ENCODE assay signal across 9 mouse cellular contexts in genomic region chr5:150600554-150601440, GRCm38 (mm10). TPM values are rescaled to one million over a fixed set of nuclear protein-coding genes. Genes with fewer than 3 reads are reported as not detected.
DNase-seq lines count a peak whose midpoint lies in the region; ATAC-seq and TF ChIP-seq lines count a peak whose summit lies in the region.
"Had no signal": no experiment of that assay in that cellular context is flagged by ENCODE, and none has a peak within 500 bp of the region (broad histone marks: within the 10 kb centered on the region; RNA-seq: fewer than 3 reads in every experiment).

No protein-coding gene starts in this region.

- 11% methylated on average over 20 of the region's 20 CpGs for WGBS in spleen, adult 2 months
- 74% methylated on average over 20 of the region's 20 CpGs for WGBS in forebrain, postnatal 0 days
- WGBS in midbrain, embryonic 10.5 days: 88% methylated on average over 20 of the region's 20 CpGs

- no peaks in the 10 kb centered on the region for H3K9me3 ChIP-seq in forebrain, postnatal 0 days (ENCODE audit: low read length)
- no peaks in the 10 kb centered on the region for H3K9me3 ChIP-seq in midbrain, embryonic 10.5 days (replicated peaks)

- peaks cover 18% of the 10 kb centered on the region for H3K4me1 ChIP-seq in spleen, adult 2 months (ENCODE audit: control insufficient read depth, insufficient read depth, insufficient read length)
- H3K4me1 ChIP-seq in forebrain, postnatal 0 days (ENCODE audit: insufficient read depth): peaks cover 11% of the 10 kb centered on the region; the same call in 1 of the 2 replicates
- H3K4me1 ChIP-seq in midbrain, embryonic 10.5 days: peaks cover 21% of the 10 kb centered on the region

- no peaks in the 10 kb centered on the region for H3K27me3 ChIP-seq in spleen, adult 2 months (ENCODE audit: control insufficient read depth, insufficient read depth, low read length)
- 0 out of 2 replicates have a peak, but pooled peaks cover 3% of the 10 kb centered on the region for H3K27me3 ChIP-seq in forebrain, postnatal 0 days (ENCODE audit: insufficient read depth, low read length)
- peaks cover 23% of the 10 kb centered on the region for H3K27me3 ChIP-seq in midbrain, embryonic 10.5 days (ENCODE audit: low read depth, poor library complexity, severe bottlenecking)

- peak; percentile 18; the same call in 1 of the 2 replicates for ATAC-seq in forebrain, postnatal 0 days

- H3K4me2 ChIP-seq in forebrain, postnatal 0 days (ENCODE audit: low read depth): no peak overlapping the region

- no peak overlapping the region for H3K9ac ChIP-seq in forebrain, postnatal 0 days

- peak overlapping the region; percentile 50 for H3K4me3 ChIP-seq in spleen, adult 2 months (ENCODE audit: extremely low read depth, insufficient read depth, insufficient read length)
- H3K4me3 ChIP-seq in forebrain, postnatal 0 days (ENCODE audit: low read depth, low read length): no peak overlapping the region
- H3K4me3 ChIP-seq in midbrain, embryonic 10.5 days: no peak overlapping the region

- H3K36me3 ChIP-seq in spleen, adult 2 months (ENCODE audit: control insufficient read depth, insufficient read depth, low read length): no peaks in the 10 kb centered on the region
- peaks cover 8% of the 10 kb centered on the region; the same call in 1 of the 2 replicates for H3K36me3 ChIP-seq in forebrain, postnatal 0 days (ENCODE audit: insufficient read depth)
- no peaks in the 10 kb centered on the region for H3K36me3 ChIP-seq in midbrain, embryonic 10.5 days

- no peak for TF ChIP-seq CTCF in spleen, adult 2 months (IDR thresholded peaks at IDR 0.05; ENCODE audit: extremely low read depth, insufficient read depth, insufficient read length, insufficient replicate concordance)
- TF ChIP-seq CTCF in forebrain, postnatal 0 days (IDR thresholded peaks at IDR 0.05; ENCODE audit: low read depth): no peak

- peak; percentile 39; the same call in 1 of the 2 replicates for TF ChIP-seq POLR2A in spleen, adult 2 months (IDR thresholded peaks at IDR 0.05; ENCODE audit: low read depth, low read length)

- H3K27ac ChIP-seq in spleen, adult 2 months (ENCODE audit: insufficient read depth, low read length): peak overlapping the region; percentile 90
- H3K27ac ChIP-seq in forebrain, postnatal 0 days (ENCODE audit: low read depth, low read length): peak overlapping the region; percentile 47
- peak overlapping the region; percentile 33 for H3K27ac ChIP-seq in midbrain, embryonic 10.5 days (replicated peaks)

- DNase-seq in spleen, adult 2 months (ENCODE audit: low read depth in 1 of 2, low spot score in 2 of 2): peak in 1 of 2 experiments; percentile 44
- DNase-seq in spleen, adult 12 weeks (ENCODE audit: low spot score): no peak
- DNase-seq in forebrain, postnatal 0 days: no peak
- DNase-seq in midbrain, embryonic 10.5 days (ENCODE audit: low spot score): no peak
- DNase-seq in thymus, postnatal 4 days: peak; percentile 61
- DNase-seq in adipocyte (ENCODE audit: low spot score): no peak
- no peak for DNase-seq in embryo, embryonic 10.5 days (ENCODE audit: low spot score)
- DNase-seq in yolk sac, embryonic 10.5 days (ENCODE audit: low spot score): no peak
- DNase-seq: kidney, postnatal 36 days had no signal

RNA-seq across cellular contexts. Expression of gene N4bp2l1, which starts 3.8 kb away (rescaled TPM):
- 29.0 and 30.9 TPM in 2 replicates for polyA plus RNA-seq in spleen, adult 2 months (2012; rRNA removed)
- total RNA-seq in forebrain, postnatal 0 days (2014; rRNA removed): 15.9 and 27.4 TPM in 2 replicates
- polyA plus RNA-seq in forebrain, postnatal 0 days (2015; fragmentation: Nextera tagmentation; extraction: Ambion mirVana): 19.5 and 28.0 TPM in 2 replicates
- polyA plus RNA-seq in midbrain, embryonic 10.5 days (2016; fragmentation: Nextera tagmentation; extraction: Ambion mirVana): 1.9 and 2.5 TPM in 2 replicates

Comparison
In these comparisons a context has a peak if more than half of its experiments do, and no peak if none do; other contexts are left out.
1. H3K27ac ChIP-seq: peak in every context shown above with its lines; median percentile 90 in spleen, adult 2 months; 47 in forebrain, postnatal 0 days; 33 in midbrain, embryonic 10.5 days.